Mouse (Mus musculus): ENCODE measurements at regions not wholly inside any gene's neighbourhood (a gene's known extent, or its start where the extent isn't known, plus 50 kb on each side); places are given as distances from the start of the nearest gene placed in this dataset.

DNA sequence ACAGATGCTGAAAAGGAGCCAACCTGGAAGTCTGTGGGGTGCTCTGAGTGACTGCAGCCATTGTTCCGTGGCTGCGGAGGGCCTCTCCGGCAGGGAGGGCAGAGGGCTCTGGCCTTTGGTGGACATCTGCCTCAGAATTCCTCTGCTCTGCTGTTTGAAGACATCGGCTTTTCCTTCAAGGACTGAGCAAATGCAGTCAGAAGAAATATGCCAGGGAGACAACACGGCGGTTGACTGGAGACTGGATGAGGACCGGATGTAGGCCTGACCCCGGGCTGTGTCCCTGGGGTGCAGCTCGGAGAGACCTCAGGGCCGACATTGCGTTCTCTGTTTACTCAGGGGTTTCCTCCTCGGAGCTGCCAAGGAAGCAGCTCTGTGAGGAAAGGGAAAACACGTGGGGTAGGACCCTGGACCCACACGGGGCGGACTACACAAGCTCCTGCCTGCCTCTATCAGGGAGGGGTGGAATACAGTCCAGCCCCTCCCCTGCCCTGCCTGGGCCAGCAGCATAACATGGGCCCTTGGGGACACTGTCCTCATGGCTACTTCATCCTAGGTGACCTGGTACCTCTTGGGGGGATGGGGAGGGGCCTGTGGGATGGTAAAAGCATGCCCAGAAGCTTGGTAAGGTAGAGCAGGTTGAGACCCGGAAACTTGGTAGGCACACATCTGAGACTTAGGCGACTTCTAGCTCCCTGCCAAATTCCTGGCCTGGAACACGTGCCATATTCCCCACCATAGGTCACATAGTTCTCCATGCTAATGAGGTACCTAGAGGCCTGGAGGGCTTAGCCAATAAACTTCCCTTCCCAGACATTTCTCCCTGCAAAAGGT lies 72.1 kb upstream of the Itga6 start:
- no peak overlapping the region for H3K27ac ChIP-seq (ENCODE audit: insufficient read depth, low read length)
- TF ChIP-seq POLR2A (IDR thresholded peaks at IDR 0.05; ENCODE audit: low read depth, low read length): no peak
- TF ChIP-seq CTCF (IDR thresholded peaks at IDR 0.05; ENCODE audit: borderline replicate concordance, insufficient read depth, low read length): no peak
- no peak overlapping the region for H3K4me3 ChIP-seq (ENCODE audit: insufficient read depth, low read length)
- peaks cover 4% of the 10 kb centered on the region; the same call in 1 of the 2 replicates for H3K4me1 ChIP-seq (ENCODE audit: control insufficient read depth, insufficient read depth, low read length)

DNA sequence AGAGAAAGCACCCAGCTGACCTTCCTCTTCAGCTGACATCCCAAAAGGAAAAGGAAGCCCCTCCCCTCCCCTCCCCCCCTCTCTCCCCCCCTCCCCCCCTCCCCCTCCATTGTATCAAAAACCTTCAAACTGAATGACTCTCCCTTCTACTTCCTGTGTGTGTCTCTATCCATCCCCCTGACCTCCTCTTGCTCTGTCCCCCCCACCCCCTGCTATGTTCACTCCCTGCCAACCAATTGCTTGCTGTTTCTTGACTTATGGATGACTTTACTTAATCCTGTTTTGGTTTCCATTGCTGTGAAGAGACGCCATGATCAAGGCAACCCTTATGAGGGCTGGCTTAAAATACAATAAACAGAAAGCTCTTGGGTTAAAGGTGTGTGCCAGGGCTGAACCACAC lies 64.7 kb upstream of the Itga6 start:
- Histone ChIP-seq H3K4me3 (ENCODE audit: insufficient read depth, low read length) (no peak overlapping the region), H3K4me1 (ENCODE audit: control insufficient read depth, insufficient read depth, low read length) (no peaks in the 10 kb centered on the region), H3K27ac (ENCODE audit: insufficient read depth, low read length) (no peak overlapping the region)
- TF ChIP-seq POLR2A (IDR thresholded peaks at IDR 0.05; ENCODE audit: low read depth, low read length): no peak
- TF ChIP-seq CTCF (IDR thresholded peaks at IDR 0.05; ENCODE audit: borderline replicate concordance, insufficient read depth, low read length): no peak

DNA sequence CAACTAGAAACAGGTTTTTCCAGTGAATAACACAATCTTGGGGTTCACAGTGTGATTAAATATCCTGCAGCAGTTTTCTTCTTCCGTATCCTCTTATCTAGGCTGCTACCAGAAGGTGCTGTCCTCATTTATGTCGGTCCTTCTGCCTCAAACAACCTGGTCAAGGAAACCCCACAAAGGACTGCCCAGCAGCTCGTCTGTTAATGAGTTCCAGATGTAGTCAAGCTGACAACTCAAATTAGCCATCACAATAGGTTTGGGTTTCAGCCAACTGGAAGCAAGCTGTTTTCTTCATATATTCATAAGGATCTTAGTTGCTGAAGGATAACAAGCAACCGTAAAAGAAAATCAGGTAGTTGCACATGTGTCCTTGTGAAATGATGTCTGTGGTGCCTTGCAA lies 64.3 kb upstream of the Itga6 start:
- Histone ChIP-seq H3K27ac (ENCODE audit: insufficient read depth, low read length) (no peak overlapping the region), H3K4me1 (ENCODE audit: control insufficient read depth, insufficient read depth, low read length) (no peaks in the 10 kb centered on the region), H3K4me3 (ENCODE audit: insufficient read depth, low read length) (no peak overlapping the region)
- TF ChIP-seq CTCF (IDR thresholded peaks at IDR 0.05; ENCODE audit: borderline replicate concordance, insufficient read depth, low read length) (no peak), POLR2A (IDR thresholded peaks at IDR 0.05; ENCODE audit: low read depth, low read length) (no peak)

DNA sequence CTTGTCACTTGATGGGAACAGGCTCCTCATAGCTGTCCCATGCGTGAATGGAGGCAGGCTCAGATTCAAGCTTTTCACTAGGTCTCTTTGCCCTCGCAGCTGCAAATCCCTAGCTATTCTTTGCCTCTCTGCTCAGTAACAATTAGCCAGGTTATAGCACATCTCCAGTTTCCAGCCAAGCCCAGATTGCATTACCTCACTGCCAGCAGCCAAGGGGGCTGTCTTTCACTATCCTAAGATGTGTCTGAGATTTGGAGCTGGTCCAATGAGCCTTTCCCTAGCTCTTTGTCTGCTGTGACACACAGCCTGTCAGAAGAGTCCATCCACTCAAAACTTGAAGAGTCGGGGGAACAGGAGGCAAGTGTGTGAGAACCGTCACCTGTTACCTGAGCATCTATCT lies 62.0 kb upstream of the Itga6 start:
- Histone ChIP-seq H3K27ac (ENCODE audit: insufficient read depth, low read length) (no peak overlapping the region), H3K4me1 (ENCODE audit: control insufficient read depth, insufficient read depth, low read length) (no peaks in the 10 kb centered on the region), H3K4me3 (ENCODE audit: insufficient read depth, low read length) (no peak overlapping the region)
- TF ChIP-seq CTCF (IDR thresholded peaks at IDR 0.05; ENCODE audit: borderline replicate concordance, insufficient read depth, low read length) (no peak), POLR2A (IDR thresholded peaks at IDR 0.05; ENCODE audit: low read depth, low read length) (no peak)

DNA sequence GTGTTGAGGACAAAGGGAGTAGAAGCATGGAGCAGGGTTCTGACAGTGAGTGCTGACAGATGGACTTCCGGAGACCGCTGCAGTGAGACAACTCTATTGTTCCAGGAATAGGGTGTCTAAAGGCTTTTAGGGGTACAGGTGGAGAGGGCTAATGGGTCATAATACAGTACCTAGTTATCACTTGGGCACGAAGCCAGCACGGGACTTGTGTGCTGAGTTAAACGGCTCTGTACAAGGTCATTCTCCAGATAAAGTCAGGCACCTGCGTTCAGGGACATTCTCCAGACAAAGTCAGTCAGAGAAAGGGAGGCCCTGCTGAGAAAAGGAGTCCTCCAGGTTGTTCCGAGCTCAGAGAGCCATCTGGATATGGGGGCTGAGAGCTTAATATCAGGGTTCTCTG lies 60.2 kb upstream of the Itga6 start:
- Histone ChIP-seq H3K4me1 (ENCODE audit: control insufficient read depth, insufficient read depth, low read length) (no peaks in the 10 kb centered on the region), H3K4me3 (ENCODE audit: insufficient read depth, low read length) (no peak overlapping the region), H3K27ac (ENCODE audit: insufficient read depth, low read length) (no peak overlapping the region)
- TF ChIP-seq POLR2A (IDR thresholded peaks at IDR 0.05; ENCODE audit: low read depth, low read length) (no peak), CTCF (IDR thresholded peaks at IDR 0.05; ENCODE audit: borderline replicate concordance, insufficient read depth, low read length) (no peak)

DNA sequence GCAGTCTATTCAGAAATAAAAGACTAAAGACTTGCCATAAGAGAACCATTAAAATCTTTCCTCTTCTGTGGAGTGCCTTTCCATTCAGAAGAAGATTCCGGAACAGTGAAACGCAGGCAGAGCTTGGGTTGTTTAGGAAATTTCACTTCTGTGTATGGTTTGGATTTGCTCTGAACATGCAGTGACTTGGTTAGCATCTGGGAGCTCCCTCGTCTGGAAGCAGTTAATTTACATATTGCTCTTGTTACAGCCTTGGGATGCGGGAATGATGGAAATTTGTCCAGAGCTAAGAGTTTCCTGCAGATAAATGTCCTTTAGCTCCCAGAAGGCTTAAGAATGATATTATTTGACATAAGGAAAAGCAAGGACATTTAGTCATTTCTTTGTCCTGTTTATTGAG lies 56.4 kb upstream of the Itga6 start:
- Histone ChIP-seq H3K4me3 (ENCODE audit: insufficient read depth, low read length) (no peak overlapping the region), H3K27ac (ENCODE audit: insufficient read depth, low read length) (no peak overlapping the region), H3K4me1 (ENCODE audit: control insufficient read depth, insufficient read depth, low read length) (no peaks in the 10 kb centered on the region)
- TF ChIP-seq CTCF (IDR thresholded peaks at IDR 0.05; ENCODE audit: borderline replicate concordance, insufficient read depth, low read length): no peak
- no peak for TF ChIP-seq POLR2A (IDR thresholded peaks at IDR 0.05; ENCODE audit: low read depth, low read length)

DNA sequence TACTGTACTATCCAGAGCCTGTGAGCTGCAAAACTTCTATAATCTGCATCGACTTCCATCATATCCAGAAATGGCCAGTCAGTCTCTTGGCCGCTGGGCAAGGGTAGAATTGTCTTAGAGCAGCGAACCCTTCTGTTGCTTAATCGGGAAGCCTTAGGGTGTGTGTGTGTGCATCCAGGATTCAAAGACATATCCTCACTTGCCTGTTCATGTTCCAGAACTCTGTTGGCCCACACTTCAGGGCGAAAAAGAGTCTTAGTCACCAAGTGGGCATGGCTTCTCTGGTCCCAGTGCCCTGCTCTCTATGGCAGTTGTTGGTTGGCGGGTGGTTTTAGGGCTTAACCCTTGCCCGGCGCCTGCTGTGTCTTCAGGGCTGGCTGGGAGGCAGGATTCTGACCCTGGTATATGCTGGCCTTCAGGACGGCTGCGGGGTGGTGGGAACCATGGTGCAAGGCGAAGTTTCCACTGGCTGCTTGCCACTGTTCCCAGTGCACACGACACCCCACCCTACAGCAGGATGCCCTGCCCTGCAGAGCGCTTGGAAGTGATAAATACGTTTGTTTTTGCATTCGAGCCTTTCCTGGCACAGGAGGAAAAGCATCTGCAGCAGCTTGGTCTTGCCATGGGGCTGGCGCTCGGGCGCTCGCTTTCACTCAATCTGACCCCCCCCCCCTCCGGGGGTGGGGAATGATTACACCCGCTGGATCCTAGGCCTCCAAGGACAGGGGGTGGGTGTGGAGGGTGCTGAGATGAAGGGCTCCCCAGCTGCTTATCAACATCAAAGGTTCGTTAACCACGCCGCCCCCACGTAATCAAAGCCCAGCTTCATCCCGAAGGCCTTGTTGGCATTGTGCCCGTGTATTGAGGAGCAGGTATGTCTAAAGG lies 54.9 kb upstream of the Itga6 start:
- no peaks in the 10 kb centered on the region for H3K4me1 ChIP-seq (ENCODE audit: control insufficient read depth, insufficient read depth, low read length)
- no peak for TF ChIP-seq CTCF (IDR thresholded peaks at IDR 0.05; ENCODE audit: borderline replicate concordance, insufficient read depth, low read length)
- no peak for TF ChIP-seq POLR2A (IDR thresholded peaks at IDR 0.05; ENCODE audit: low read depth, low read length)

DNA sequence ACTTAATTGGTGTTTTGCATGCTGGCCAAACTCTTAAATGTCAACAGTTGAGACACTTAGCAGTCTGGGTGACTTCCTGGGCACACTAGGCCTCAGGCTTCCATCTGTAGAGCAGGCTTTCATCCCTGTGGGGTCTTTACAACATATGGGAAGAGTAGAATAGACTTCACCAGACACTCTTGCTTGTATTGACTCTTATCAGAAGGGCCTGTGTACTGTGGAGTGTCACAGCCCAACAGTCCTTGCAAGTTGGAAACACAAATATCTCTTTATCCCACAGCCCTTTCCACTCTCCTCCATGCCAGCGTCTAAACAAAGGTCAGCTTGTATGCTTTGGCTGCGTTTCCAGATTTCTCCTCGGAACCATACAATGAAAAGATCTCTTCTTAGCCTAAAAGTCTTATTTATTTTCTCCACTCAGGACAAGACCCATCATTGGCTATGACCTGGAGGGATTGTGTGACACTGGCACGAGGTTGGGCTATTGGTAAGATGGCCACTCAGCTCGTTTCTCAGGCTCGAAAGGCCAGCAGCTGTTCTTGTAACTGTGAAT lies 50.6 kb upstream of the Itga6 start:
- no peak for TF ChIP-seq POLR2A (IDR thresholded peaks at IDR 0.05; ENCODE audit: low read depth, low read length)
- TF ChIP-seq CTCF (IDR thresholded peaks at IDR 0.05; ENCODE audit: borderline replicate concordance, insufficient read depth, low read length): no peak
- Histone ChIP-seq H3K4me3 (ENCODE audit: insufficient read depth, low read length) (no peak overlapping the region), H3K4me1 (ENCODE audit: control insufficient read depth, insufficient read depth, low read length) (peaks cover 20% of the 10 kb centered on the region), H3K27ac (ENCODE audit: insufficient read depth, low read length) (no peak overlapping the region)

More for the DNA sequence above, 54.9 kb upstream of the Itga6 start:
- H3K27ac ChIP-seq (ENCODE audit: insufficient read depth, low read length): no peak overlapping the region
- no peak overlapping the region for H3K4me3 ChIP-seq (ENCODE audit: insufficient read depth, low read length)
